Mouse (Mus musculus): ENCODE measurements around the gene Gsta4.

GRCm38 (mm10) chr9:78222616-78223015 is 40.0 kb downstream of the Gsta4 start:
- no peak for TF ChIP-seq GATA1 (IDR thresholded peaks at IDR 0.05; ENCODE audit: borderline replicate concordance, low read length)
- no peak for TF ChIP-seq CTCF (IDR thresholded peaks at IDR 0.05; ENCODE audit: low read depth, low read length)
- TF ChIP-seq POLR2AphosphoS5 (IDR thresholded peaks at IDR 0.05; ENCODE audit: insufficient replicate concordance, low read depth, low read length) = no peak
- no peak for TF ChIP-seq TAL1 (conservative IDR thresholded peaks at IDR 0.05; ENCODE audit: low read depth, low read length)
- TF ChIP-seq GATA2 (IDR thresholded peaks at IDR 0.05; ENCODE audit: borderline replicate concordance, low read depth, low read length) = no peak

All from G1E (cell line).